Mouse (Mus musculus): ENCODE results near the gene Cdk19. TPM values are rescaled to one million over a fixed set of nuclear protein-coding genes. Genes with fewer than 3 reads are reported as not detected.

Gene Cdk19
- polyA plus RNA-seq, 1 experiment from 2014 or later, result 8.3 TPM

- Histone ChIP-seq H3K9ac (no peak overlapping the region), H3K4me2 (no peak overlapping the region), H3K27me3 (replicated peaks) (no peaks in the 10 kb centered on the region), H3K4me3 (replicated peaks) (no peak overlapping the region), H3K4me1 (no peaks in the 10 kb centered on the region), H3K9me3 (no peaks in the 10 kb centered on the region), H3K36me3 (0 out of 2 replicates have a peak, but pooled peaks cover 5% of the 10 kb centered on the region), H3K27ac (peak overlapping the region; percentile 36; the same call in 1 of the 2 replicates)
- 75% methylated on average over 5 of the region's 5 CpGs for WGBS
- peak; percentile 14; the same call in 1 of the 2 replicates for ATAC-seq (ENCODE audit: insufficient read depth, low FRiP score, low read depth)
Observed at GRCm38 (mm10) chr10:40476535-40477285, 137.3 kb downstream of the Cdk19 start.

GRCm38 (mm10) chr10:40477426-40478075 is 138.2 kb downstream of the Cdk19 start:
- no peak overlapping the region for H3K4me2 ChIP-seq
- no peak overlapping the region for H3K9ac ChIP-seq
- no peaks in the 10 kb centered on the region for H3K9me3 ChIP-seq
- 93% methylated on average over 18 of the region's 18 CpGs for WGBS
- no peaks in the 10 kb centered on the region for H3K27me3 ChIP-seq (replicated peaks)
- no peaks in the 10 kb centered on the region for H3K4me1 ChIP-seq
- H3K36me3 ChIP-seq, result 0 out of 2 replicates have a peak, but pooled peaks cover 5% of the 10 kb centered on the region
- H3K27ac ChIP-seq, result peak overlapping the region; percentile 36; the same call in 1 of the 2 replicates
- no peak for ATAC-seq (ENCODE audit: insufficient read depth, low FRiP score, low read depth)
- no peak overlapping the region for H3K4me3 ChIP-seq (replicated peaks)

GRCm38 (mm10) chr10:40478626-40479025 is 139.3 kb downstream of the Cdk19 start:
- Histone ChIP-seq H3K9ac (no peak overlapping the region), H3K36me3 (0 out of 2 replicates have a peak, but pooled peaks cover 5% of the 10 kb centered on the region), H3K27ac (no peak overlapping the region), H3K4me2 (no peak overlapping the region), H3K9me3 (no peaks in the 10 kb centered on the region), H3K4me3 (replicated peaks) (no peak overlapping the region), H3K27me3 (replicated peaks) (no peaks in the 10 kb centered on the region), H3K4me1 (no peaks in the 10 kb centered on the region)
- 91% methylated on average over 3 of the region's 3 CpGs for WGBS
- ATAC-seq (ENCODE audit: insufficient read depth, low FRiP score, low read depth), result no peak

- Histone ChIP-seq H3K4me3 (replicated peaks) (no peak overlapping the region), H3K9ac (no peak overlapping the region), H3K36me3 (0 out of 2 replicates have a peak, but pooled peaks cover 5% of the 10 kb centered on the region), H3K4me1 (no peaks in the 10 kb centered on the region), H3K9me3 (no peaks in the 10 kb centered on the region), H3K27me3 (replicated peaks) (no peaks in the 10 kb centered on the region), H3K4me2 (no peak overlapping the region), H3K27ac (no peak overlapping the region)
- ATAC-seq (ENCODE audit: insufficient read depth, low FRiP score, low read depth), result no peak
- 70% methylated on average over 1 of the region's 1 CpGs for WGBS
Observed at GRCm38 (mm10) chr10:40479216-40479615, 139.9 kb downstream of the Cdk19 start.

- Histone ChIP-seq H3K4me2 (no peak overlapping the region), H3K27ac (no peak overlapping the region), H3K9me3 (no peaks in the 10 kb centered on the region), H3K4me3 (replicated peaks) (no peak overlapping the region), H3K9ac (no peak overlapping the region), H3K27me3 (replicated peaks) (no peaks in the 10 kb centered on the region), H3K4me1 (no peaks in the 10 kb centered on the region), H3K36me3 (0 out of 2 replicates have a peak, but pooled peaks cover 5% of the 10 kb centered on the region)
- no peak for ATAC-seq (ENCODE audit: insufficient read depth, low FRiP score, low read depth)
- WGBS, result 69% methylated on average over 8 of the region's 8 CpGs
Observed at GRCm38 (mm10) chr10:40479621-40480193, 140.3 kb downstream of the Cdk19 start.

- no peak overlapping the region for H3K4me3 ChIP-seq (replicated peaks)
- H3K27me3 ChIP-seq (replicated peaks), result no peaks in the 10 kb centered on the region
- H3K9me3 ChIP-seq, result no peaks in the 10 kb centered on the region
- H3K4me2 ChIP-seq, result no peak overlapping the region
- H3K4me1 ChIP-seq, result no peaks in the 10 kb centered on the region
- no peak for ATAC-seq (ENCODE audit: insufficient read depth, low FRiP score, low read depth)
- 0 out of 2 replicates have a peak, but pooled peaks cover 5% of the 10 kb centered on the region for H3K36me3 ChIP-seq
- H3K9ac ChIP-seq, result no peak overlapping the region
- H3K27ac ChIP-seq, result no peak overlapping the region
- 37% methylated on average over 3 of the region's 3 CpGs for WGBS
Observed at GRCm38 (mm10) chr10:40481534-40481933, 142.2 kb downstream of the Cdk19 start.

- no peak for ATAC-seq (ENCODE audit: insufficient read depth, low FRiP score, low read depth)
- H3K4me2 ChIP-seq, result no peak overlapping the region
- no peaks in the 10 kb centered on the region for H3K9me3 ChIP-seq
- no peak overlapping the region for H3K27ac ChIP-seq
- no peak overlapping the region for H3K4me3 ChIP-seq (replicated peaks)
- H3K36me3 ChIP-seq, result 0 out of 2 replicates have a peak, but pooled peaks cover 5% of the 10 kb centered on the region
- 67% methylated on average over 6 of the region's 6 CpGs for WGBS
- no peaks in the 10 kb centered on the region for H3K27me3 ChIP-seq (replicated peaks)
- no peak overlapping the region for H3K9ac ChIP-seq
- no peaks in the 10 kb centered on the region for H3K4me1 ChIP-seq
Observed at GRCm38 (mm10) chr10:40482285-40482684, 142.9 kb downstream of the Cdk19 start.

GRCm38 (mm10) chr10:40489086-40489796 is 149.9 kb downstream of the Cdk19 start:
- no peak overlapping the region for H3K9ac ChIP-seq
- 88% methylated on average over 6 of the region's 6 CpGs for WGBS
- no peaks in the 10 kb centered on the region for H3K9me3 ChIP-seq
- no peak for ATAC-seq (ENCODE audit: insufficient read depth, low FRiP score, low read depth)
- no peak overlapping the region for H3K4me2 ChIP-seq
- H3K27ac ChIP-seq, result no peak overlapping the region
- H3K4me1 ChIP-seq, result no peaks in the 10 kb centered on the region
- no peaks in the 10 kb centered on the region for H3K27me3 ChIP-seq (replicated peaks)
- no peak overlapping the region for H3K4me3 ChIP-seq (replicated peaks)
- no peaks in the 10 kb centered on the region for H3K36me3 ChIP-seq

GRCm38 (mm10) chr10:40491131-40491530 is 151.8 kb downstream of the Cdk19 start:
- Histone ChIP-seq H3K9ac (no peak overlapping the region), H3K36me3 (no peaks in the 10 kb centered on the region), H3K9me3 (no peaks in the 10 kb centered on the region), H3K4me1 (no peaks in the 10 kb centered on the region), H3K4me2 (no peak overlapping the region), H3K27me3 (replicated peaks) (no peaks in the 10 kb centered on the region), H3K27ac (no peak overlapping the region), H3K4me3 (replicated peaks) (no peak overlapping the region)
- no peak for ATAC-seq (ENCODE audit: insufficient read depth, low FRiP score, low read depth)
- 85% methylated on average over 7 of the region's 7 CpGs for WGBS

GRCm38 (mm10) chr10:40491748-40492147 is 152.4 kb downstream of the Cdk19 start:
- 73% methylated on average over 10 of the region's 10 CpGs for WGBS
- Histone ChIP-seq H3K36me3 (no peaks in the 10 kb centered on the region), H3K9me3 (no peaks in the 10 kb centered on the region), H3K27me3 (replicated peaks) (no peaks in the 10 kb centered on the region), H3K9ac (no peak overlapping the region), H3K27ac (no peak overlapping the region), H3K4me2 (no peak overlapping the region), H3K4me1 (no peaks in the 10 kb centered on the region), H3K4me3 (replicated peaks) (no peak overlapping the region)
- no peak for ATAC-seq (ENCODE audit: insufficient read depth, low FRiP score, low read depth)

GRCm38 (mm10) chr10:40494181-40495162 is 155.1 kb downstream of the Cdk19 start:
- no peaks in the 10 kb centered on the region for H3K36me3 ChIP-seq
- no peaks in the 10 kb centered on the region for H3K9me3 ChIP-seq
- no peak overlapping the region for H3K27ac ChIP-seq
- no peak overlapping the region for H3K9ac ChIP-seq
- WGBS, result 67% methylated on average over 9 of the region's 9 CpGs
- H3K4me2 ChIP-seq, result no peak overlapping the region
- no peaks in the 10 kb centered on the region for H3K27me3 ChIP-seq (replicated peaks)
- no peak for ATAC-seq (ENCODE audit: insufficient read depth, low FRiP score, low read depth)
- H3K4me3 ChIP-seq (replicated peaks), result no peak overlapping the region
- H3K4me1 ChIP-seq, result no peaks in the 10 kb centered on the region
